In the genomic region with DNA sequence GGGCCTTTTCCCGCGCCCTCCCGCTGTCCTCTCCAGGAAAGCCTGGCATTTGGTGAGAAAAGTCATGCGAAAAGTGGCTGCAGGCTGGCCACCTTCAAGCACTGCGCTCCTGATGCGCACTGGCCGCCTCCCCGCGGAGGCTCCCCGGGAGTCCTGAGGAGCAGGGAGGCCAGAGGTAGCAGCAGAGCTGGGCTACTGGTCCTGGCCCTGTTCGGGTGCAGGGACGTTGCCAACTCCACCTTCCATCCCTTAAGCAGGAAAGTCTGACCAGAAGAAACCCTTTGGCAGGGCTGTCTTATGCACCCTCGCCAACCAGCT, we compare ENCODE assay signal across 9 mouse cellular contexts. TPM values are rescaled to one million over a fixed set of nuclear protein-coding genes. Genes with fewer than 3 reads are reported as not detected.
A peak's percentile ranks its signal among the peaks of the same experiment; 100 is the strongest.
DNase-seq lines count a peak whose midpoint lies in the region; ATAC-seq and TF ChIP-seq lines count a peak whose summit lies in the region.
"Had no signal": no experiment of that assay in that cellular context is flagged by ENCODE, and none has a peak within 500 bp of the region (broad histone marks: within the 10 kb centered on the region; RNA-seq: fewer than 3 reads in every experiment).

No protein-coding gene starts in this region.

- TF ChIP-seq CTCF in kidney, postnatal 0 days (IDR thresholded peaks at IDR 0.05; ENCODE audit: low read depth): no peak
- no peak for TF ChIP-seq CTCF in olfactory bulb, adult 2 months (IDR thresholded peaks at IDR 0.05; ENCODE audit: insufficient read depth, low read depth, low read length)

- WGBS in heart, embryonic 15.5 days: 4% methylated on average over 13 of the region's 13 CpGs
- WGBS in embryonic facial prominence, embryonic 12.5 days: 5% methylated on average over 13 of the region's 13 CpGs
- 3% methylated on average over 13 of the region's 13 CpGs for WGBS in kidney, postnatal 0 days
- 4% methylated on average over 13 of the region's 13 CpGs for WGBS in olfactory bulb, adult 2 months

- no peaks in the 10 kb centered on the region for H3K36me3 ChIP-seq in heart, embryonic 15.5 days
- H3K36me3 ChIP-seq in embryonic facial prominence, embryonic 12.5 days: no peaks in the 10 kb centered on the region
- H3K36me3 ChIP-seq in kidney, postnatal 0 days (ENCODE audit: insufficient read depth, low read length): no peaks in the 10 kb centered on the region
- H3K36me3 ChIP-seq: G1E had no signal

- TF ChIP-seq POLR2A in olfactory bulb, adult 2 months (IDR thresholded peaks at IDR 0.05; ENCODE audit: insufficient read depth, low read depth, low read length): no peak

- peaks cover 52% of the 10 kb centered on the region for H3K27me3 ChIP-seq in heart, embryonic 15.5 days
- peaks cover 44% of the 10 kb centered on the region for H3K27me3 ChIP-seq in embryonic facial prominence, embryonic 12.5 days
- peaks cover 13% of the 10 kb centered on the region for H3K27me3 ChIP-seq in kidney, postnatal 0 days (ENCODE audit: insufficient read depth, low read length)

- H3K4me2 ChIP-seq in heart, embryonic 15.5 days: peak overlapping the region; percentile 84
- peak overlapping the region; percentile 90 for H3K4me2 ChIP-seq in embryonic facial prominence, embryonic 12.5 days (replicated peaks)
- H3K4me2 ChIP-seq in kidney, postnatal 0 days (ENCODE audit: low read length): peak overlapping the region; percentile 80

- no peak overlapping the region for H3K27ac ChIP-seq in heart, embryonic 15.5 days
- no peak overlapping the region for H3K27ac ChIP-seq in embryonic facial prominence, embryonic 12.5 days
- H3K27ac ChIP-seq in kidney, postnatal 0 days: no peak overlapping the region
- peak overlapping the region; percentile 48 for H3K27ac ChIP-seq in olfactory bulb, adult 2 months (ENCODE audit: insufficient read depth, low read depth, low read length)

- H3K9me3 ChIP-seq in heart, embryonic 15.5 days (replicated peaks): no peaks in the 10 kb centered on the region
- H3K9me3 ChIP-seq in embryonic facial prominence, embryonic 12.5 days: no peaks in the 10 kb centered on the region
- H3K9me3 ChIP-seq in kidney, postnatal 0 days (replicated peaks; ENCODE audit: low read length): no peaks in the 10 kb centered on the region
- H3K9me3 ChIP-seq: G1E had no signal

- peaks cover 11% of the 10 kb centered on the region for H3K4me1 ChIP-seq in heart, embryonic 15.5 days (replicated peaks)
- H3K4me1 ChIP-seq in embryonic facial prominence, embryonic 12.5 days: no peaks in the 10 kb centered on the region; the same call in none of the 2 replicates
- no peaks in the 10 kb centered on the region for H3K4me1 ChIP-seq in kidney, postnatal 0 days (replicated peaks; ENCODE audit: insufficient read depth, low read length)
- H3K4me1 ChIP-seq in olfactory bulb, adult 2 months (ENCODE audit: control insufficient read depth, insufficient read depth, low read length): peaks cover 11% of the 10 kb centered on the region

- H3K9ac ChIP-seq in heart, embryonic 15.5 days: 0 out of 2 replicates have a peak overlapping the region, but pooled peaks have one; percentile 27
- no peak overlapping the region for H3K9ac ChIP-seq in embryonic facial prominence, embryonic 12.5 days
- no peak overlapping the region for H3K9ac ChIP-seq in kidney, postnatal 0 days (ENCODE audit: low read depth, low read length)

- DNase-seq in heart, adult 9 months (ENCODE audit: low spot score in 2 of 2): no peak
- DNase-seq in brain, adult 2 months (ENCODE audit: low read depth, low spot score): peak; percentile 79
- peak; percentile 14 for DNase-seq in kidney, postnatal 0 days (ENCODE audit: low spot score)
- DNase-seq in urinary bladder, adult 2 months (ENCODE audit: low spot score): no peak
- DNase-seq in urinary bladder, postnatal 14 days (ENCODE audit: low spot score): no peak

- no peak for ATAC-seq in heart, embryonic 15.5 days (replicated peaks; ENCODE audit: insufficient number of reproducible peaks, insufficient read depth, low FRiP score, low read depth)
- ATAC-seq in embryonic facial prominence, embryonic 12.5 days (ENCODE audit: insufficient number of reproducible peaks, insufficient read depth, low FRiP score, low TSS enrichment): no peak
- ATAC-seq in kidney, postnatal 0 days (replicated peaks; ENCODE audit: low FRiP score, low read depth): no peak

- peak overlapping the region; percentile 52 for H3K4me3 ChIP-seq in heart, embryonic 15.5 days
- peak overlapping the region; percentile 49 for H3K4me3 ChIP-seq in embryonic facial prominence, embryonic 12.5 days
- peak overlapping the region; percentile 48 for H3K4me3 ChIP-seq in kidney, postnatal 0 days (replicated peaks; ENCODE audit: low read depth, low read length)
- H3K4me3 ChIP-seq in olfactory bulb, adult 2 months (ENCODE audit: insufficient read depth, low read depth, low read length): peak overlapping the region; percentile 86

RNA-seq across cellular contexts. Expression of gene Kcnh1, which starts 0.7 kb away (rescaled TPM):
- 0.26 and 0.46 TPM in 2 replicates for polyA plus RNA-seq in heart, embryonic 15.5 days (2015; fragmentation: Nextera tagmentation; extraction: Ambion mirVana)
- polyA plus RNA-seq in embryonic facial prominence, embryonic 12.5 days (2016; fragmentation: Nextera tagmentation; extraction: Ambion mirVana): 0.90 and 1.5 TPM in 2 replicates
- 0.92 and 1.3 TPM in 2 replicates for polyA plus RNA-seq in kidney, postnatal 0 days (2015; fragmentation: Nextera tagmentation; extraction: Ambion mirVana)
- 88.6 TPM in 1 of 2 replicates, not detected in the other for polyA plus RNA-seq in olfactory bulb, adult 2 months (2012; ENCODE audit: insufficient read depth, insufficient read length, low replicate concordance, missing spikeins)
- polyA plus RNA-seq in urinary bladder, adult 2 months (2012; rRNA removed): 1.2 and 1.9 TPM in 2 replicates
- polyA plus RNA-seq: G1E had no signal

RNA-seq across cellular contexts. Expression of gene Rcor3, which starts 53.4 kb away (rescaled TPM):
- polyA plus RNA-seq in heart, embryonic 15.5 days (2015; fragmentation: Nextera tagmentation; extraction: Ambion mirVana): 31.1 and 32.4 TPM in 2 replicates
- polyA plus RNA-seq in embryonic facial prominence, embryonic 12.5 days (2016; fragmentation: Nextera tagmentation; extraction: Ambion mirVana): 26.4 and 26.8 TPM in 2 replicates
- polyA plus RNA-seq in kidney, postnatal 0 days (2015; fragmentation: Nextera tagmentation; extraction: Ambion mirVana): 29.9 and 33.8 TPM in 2 replicates
- polyA plus RNA-seq in olfactory bulb, adult 2 months (2012; ENCODE audit: insufficient read depth, insufficient read length, low replicate concordance, missing spikeins): not detected in 2 replicates
- 32.0 and 34.2 TPM in 2 replicates for polyA plus RNA-seq in urinary bladder, adult 2 months (2012; rRNA removed)

Comparison
In these comparisons a context has a peak if more than half of its experiments do, and no peak if none do; other contexts are left out.
1. DNase-seq: peak in brain, adult 2 months (single experiment) and kidney, postnatal 0 days (single experiment); none in heart, adult 9 months (0 of 2), urinary bladder, adult 2 months (single experiment) and urinary bladder, postnatal 14 days (single experiment).
2. Peak in every context shown above with its lines, with median percentiles within 50 percentile points of each other: H3K4me2 ChIP-seq and H3K4me3 ChIP-seq.